Mouse (Mus musculus) heart, adult 2 months (tissue): Measurements from ENCODE around the gene Ppp1r36.

Source experiments
- CTCF ChIP-seq: fragments of 200-600 bp; IDR thresholded peaks from 2 replicates; pipeline ENCODE4 v1.8.1; 2022; ENCODE audit warnings: antibody characterized with exemption, mild to moderate bottlenecking, moderate library complexity
- EP300 ChIP-seq: fragments of 200-500 bp; IDR thresholded peaks from 2 replicates; pipeline ENCODE4 v1.6.1; 2011; ENCODE audit warnings: low read depth, low read length, control low read depth; ENCODE audit not compliant: insufficient read depth
- POLR2A ChIP-seq: fragments of 200-500 bp; IDR thresholded peaks from 2 replicates; pipeline ENCODE4 v1.6.1; 2011; ENCODE audit warnings: mild to moderate bottlenecking, low read depth, low read length, control low read depth; ENCODE audit not compliant: insufficient read depth

DNA sequence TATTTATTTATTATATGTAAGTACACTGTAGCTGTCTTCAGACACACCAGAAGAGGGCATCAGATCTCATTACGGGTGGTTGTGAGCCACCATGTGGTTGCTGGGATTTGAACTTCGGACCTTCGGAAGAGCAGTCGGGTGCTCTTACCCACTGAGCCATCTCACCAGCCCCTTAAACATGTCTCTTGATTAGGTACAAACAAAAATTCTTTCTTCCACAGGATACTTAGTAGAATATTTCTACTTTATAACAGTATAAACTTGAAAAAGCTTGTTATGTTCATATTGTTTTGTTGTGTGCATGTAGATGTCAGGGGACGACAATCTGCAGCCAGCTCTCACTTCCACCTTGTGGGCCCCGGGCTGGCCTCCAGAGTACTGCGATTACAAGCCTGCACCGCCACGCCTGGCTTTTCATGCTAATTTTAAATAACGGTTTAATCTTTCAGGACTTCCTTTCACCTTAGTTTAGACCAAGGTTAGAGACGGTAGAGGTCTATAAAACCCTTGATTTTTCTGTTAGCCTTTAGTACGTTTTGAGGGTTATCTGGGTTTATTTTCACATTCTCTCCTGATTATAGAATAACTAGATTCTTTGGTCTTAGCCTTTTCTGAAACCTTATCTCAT, 1.8 kb upstream of the Ppp1r36 start:
- TF ChIP-seq POLR2A = no peak
- no peak for TF ChIP-seq EP300
- TF ChIP-seq CTCF = no peak
